Mouse (Mus musculus): Measurements from ENCODE around the gene Vangl1.

DNA sequence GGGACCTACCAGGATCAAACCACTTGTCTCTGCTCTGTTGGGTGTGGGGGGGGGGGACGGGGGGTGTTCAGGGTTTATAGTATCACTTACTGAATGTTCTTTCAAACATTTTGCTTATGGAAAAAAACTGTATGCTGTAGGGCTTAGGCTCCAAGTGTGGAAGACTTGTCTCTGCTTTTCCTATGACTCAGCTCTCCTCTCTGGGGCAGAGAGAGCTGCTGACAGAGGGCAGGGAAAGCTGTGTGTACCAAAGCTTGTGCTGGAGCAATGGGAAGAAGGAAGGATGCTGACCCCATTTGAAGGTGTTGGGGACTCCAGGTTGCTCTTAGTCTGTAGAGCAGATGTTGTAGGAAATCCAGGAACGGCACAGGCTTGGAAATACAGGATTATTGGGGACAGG lies 63.0 kb downstream of the Vangl1 start:
- TF ChIP-seq CTCF (IDR thresholded peaks at IDR 0.05) (no peak), EP300 (IDR thresholded peaks at IDR 0.05) (no peak)
